In genomic region chr4:89393251-89393711, GRCm38 (mm10) we compare ENCODE assay signal across 19 mouse cellular contexts.
DNase-seq lines count a peak whose midpoint lies in the region; TF ChIP-seq lines count a peak whose summit lies in the region.
"Had no signal": no experiment of that assay in that cellular context is flagged by ENCODE, and none has a peak within 500 bp of the region (broad histone marks: within the 10 kb centered on the region; RNA-seq: fewer than 3 reads in every experiment).

No protein-coding gene starts in this region.

- no peak for TF ChIP-seq CTCF in cerebellum, adult 2 months (IDR thresholded peaks at IDR 0.05; ENCODE audit: borderline replicate concordance, insufficient read depth, low read depth, low read length)

- no peak for TF ChIP-seq POLR2A in cerebellum, adult 2 months (IDR thresholded peaks at IDR 0.05; ENCODE audit: borderline replicate concordance, insufficient read depth, low read length)

- H3K27me3 ChIP-seq in cerebellum, adult 2 months (ENCODE audit: control insufficient read depth, insufficient read depth, low read length): no peaks in the 10 kb centered on the region
- H3K27me3 ChIP-seq: midbrain, embryonic 13.5 days; neural tube, embryonic 12.5 days had no signal

- H3K4me1 ChIP-seq in cerebellum, adult 2 months (ENCODE audit: control insufficient read depth, insufficient read depth, low read length): peaks cover 11% of the 10 kb centered on the region; the same call in 1 of the 2 replicates
- H3K4me1 ChIP-seq: midbrain, embryonic 13.5 days; neural tube, embryonic 12.5 days had no signal

- no peak overlapping the region for H3K27ac ChIP-seq in cerebellum, adult 2 months (ENCODE audit: insufficient read depth, low read length)
- H3K27ac ChIP-seq: heart, adult 2 months; midbrain, embryonic 13.5 days; neural tube, embryonic 12.5 days had no signal

- H3K4me3 ChIP-seq in cerebellum, adult 2 months (replicated peaks; ENCODE audit: insufficient read depth, low read depth, low read length): no peak overlapping the region
- H3K4me3 ChIP-seq: heart, adult 2 months; midbrain, embryonic 13.5 days; neural tube, embryonic 12.5 days had no signal

- 84% methylated on average over 2 of the region's 2 CpGs for WGBS in cerebellum, adult 2 months

- peak; percentile 14 for DNase-seq in adrenal gland, adult 2 months
- no peak for DNase-seq in adrenal gland, adult 8-10 months
- peak; percentile 4 for DNase-seq in lung, postnatal 36 days
- DNase-seq in lung, postnatal 25 days (ENCODE audit: low spot score): no peak
- DNase-seq in heart, postnatal 25 days (ENCODE audit: low spot score): peak; percentile 5
- DNase-seq in left cerebral cortex, postnatal 14 days (ENCODE audit: low spot score in 2 of 2): no peak
- no peak for DNase-seq in kidney, postnatal 36 days
- DNase-seq in cerebellum, adult 2 months: no peak
- DNase-seq: cerebellum, adult 9-11 months; forebrain, postnatal 0 days; kidney, adult 2 months; kidney, postnatal 14 days; left cerebral cortex, postnatal 4 days; liver; right cerebral cortex, adult 18-20 months; thymus, postnatal 36 days had no signal

- intact Hi-C loops in heart, postnatal 25 days (cut with DNase I): no loop called here
- intact Hi-C loops in left cerebral cortex, postnatal 14 days (cut with DNase I): no loop called here

Comparison
In these comparisons a context has a peak if more than half of its experiments do, and no peak if none do; other contexts are left out.
1. DNase-seq: peak in adrenal gland, adult 2 months (single experiment), lung, postnatal 36 days (single experiment) and heart, postnatal 25 days (single experiment); none in adrenal gland, adult 8-10 months (single experiment), lung, postnatal 25 days (single experiment), left cerebral cortex, postnatal 14 days (0 of 2), kidney, postnatal 36 days (0 of 2) and cerebellum, adult 2 months (0 of 2).